Mouse (Mus musculus) small intestine, adult 2 months (tissue): ENCODE measurements around the gene Tldc2. TPM values are rescaled to one million over a fixed set of nuclear protein-coding genes. Genes with fewer than 3 reads are reported as not detected.

Experiments
- H3K27ac ChIP-seq: fragments of 200-500 bp; 2 replicates; pipeline ENCODE4 v1.5.1; 2012; ENCODE audit warnings: low read depth, low read length, control low read depth, inconsistent platforms; ENCODE audit not compliant: insufficient read depth
- H3K27me3 ChIP-seq: fragments of 200-500 bp; 2 replicates; pipeline ENCODE4 v1.6.1; 2012; ENCODE audit warnings: mild to moderate bottlenecking, moderate library complexity, low read length, inconsistent platforms; ENCODE audit not compliant: control insufficient read depth, insufficient read depth
- H3K36me3 ChIP-seq: fragments of 200-500 bp; 2 replicates; pipeline ENCODE4 v1.6.1; 2012; ENCODE audit warnings: mild to moderate bottlenecking, low read length, control low read depth, inconsistent platforms; ENCODE audit not compliant: control insufficient read depth, insufficient read depth
- H3K4me1 ChIP-seq: fragments of 200-500 bp; 2 replicates; pipeline ENCODE4 v1.6.1; 2012; ENCODE audit warnings: low read length, inconsistent platforms, mixed read lengths; ENCODE audit not compliant: control insufficient read depth, insufficient read depth, insufficient read length
- H3K4me3 ChIP-seq: fragments of 200-500 bp; 2 replicates; pipeline ENCODE4 v1.5.1; 2012; ENCODE audit warnings: low read depth, mild to moderate bottlenecking, control low read depth, inconsistent platforms, low read length, moderate library complexity
- CTCF ChIP-seq: fragments of 200-500 bp; IDR thresholded peaks from 2 replicates; pipeline ENCODE4 v1.5.1; 2012; ENCODE audit warnings: low read depth, mild to moderate bottlenecking, control low read depth, inconsistent platforms, low read length, moderate library complexity, mixed read lengths; ENCODE audit not compliant: insufficient replicate concordance, insufficient read length; ENCODE audit errors: extremely low read depth
- POLR2A ChIP-seq: fragments of 200-500 bp; IDR thresholded peaks from 2 replicates; pipeline ENCODE4 v1.6.1; 2012; ENCODE audit warnings: low read depth, mild to moderate bottlenecking, control low read depth, inconsistent platforms, low read length, moderate library complexity
- WGBS: fragments of 180-500 bp; shearing (Covaris S2); methylation state at CpG from one replicate; pipeline ENCODE4 v1.1.7; 2018; 5-methylcytosine and 5-hydroxymethylcytosine counted together
- polyA plus RNA-seq: library from polyadenylated mRNA; depleted of rRNA; stranded (reverse); fragments of >200 nt; gene quantifications from 2 replicates; pipeline ENCODE4 v1.2.3, GENCODE M21; 2012

Tldc2 gene
- polyA plus RNA-seq, 1 experiment = 12.4 TPM

GRCm38 (mm10) chr2:157054816-157055215, 32.0 kb upstream of the Tldc2 start:
- H3K27me3 ChIP-seq = no peaks in the 10 kb centered on the region
- H3K4me3 ChIP-seq = no peak overlapping the region
- H3K4me1 ChIP-seq = peaks cover 10% of the 10 kb centered on the region
- no peak overlapping the region for H3K27ac ChIP-seq
- 75% methylated on average over 5 of the region's 5 CpGs for WGBS
- peaks cover 1% of the 10 kb centered on the region; the same call in 1 of the 2 replicates for H3K36me3 ChIP-seq
- TF ChIP-seq CTCF (no peak), POLR2A (no peak)

- H3K27me3 ChIP-seq = no peaks in the 10 kb centered on the region
- TF ChIP-seq CTCF = no peak
- TF ChIP-seq POLR2A = no peak
- no peak overlapping the region for H3K27ac ChIP-seq
- WGBS = 93% methylated on average over 6 of the region's 6 CpGs
- H3K4me3 ChIP-seq = no peak overlapping the region
- H3K4me1 ChIP-seq = peaks cover 10% of the 10 kb centered on the region
- H3K36me3 ChIP-seq = peaks cover 1% of the 10 kb centered on the region; the same call in 1 of the 2 replicates
Observed at GRCm38 (mm10) chr2:157055721-157056120, 31.1 kb upstream of the Tldc2 start.

GRCm38 (mm10) chr2:157057186-157057585, 29.7 kb upstream of the Tldc2 start:
- H3K36me3 ChIP-seq = peaks cover 1% of the 10 kb centered on the region; the same call in 1 of the 2 replicates
- 89% methylated on average over 3 of the region's 3 CpGs for WGBS
- peaks cover 10% of the 10 kb centered on the region for H3K4me1 ChIP-seq
- no peaks in the 10 kb centered on the region for H3K27me3 ChIP-seq
- TF ChIP-seq CTCF = no peak
- no peak for TF ChIP-seq POLR2A
- no peak overlapping the region for H3K27ac ChIP-seq
- H3K4me3 ChIP-seq = no peak overlapping the region

GRCm38 (mm10) chr2:157057758-157058157, 29.1 kb upstream of the Tldc2 start:
- WGBS = 82% methylated on average over 4 of the region's 4 CpGs
- no peak for TF ChIP-seq CTCF
- TF ChIP-seq POLR2A = no peak
- H3K4me3 ChIP-seq = no peak overlapping the region
- H3K4me1 ChIP-seq = peaks cover 10% of the 10 kb centered on the region
- H3K27me3 ChIP-seq = no peaks in the 10 kb centered on the region
- H3K27ac ChIP-seq = no peak overlapping the region
- peaks cover 1% of the 10 kb centered on the region; the same call in 1 of the 2 replicates for H3K36me3 ChIP-seq

GRCm38 (mm10) chr2:157058342-157058998, 28.4 kb upstream of the Tldc2 start:
- Histone ChIP-seq H3K4me1 (peaks cover 13% of the 10 kb centered on the region), H3K27me3 (no peaks in the 10 kb centered on the region), H3K36me3 (peaks cover 1% of the 10 kb centered on the region; the same call in 1 of the 2 replicates), H3K4me3 (peak overlapping the region; percentile 41), H3K27ac (peak overlapping the region; percentile 65; the same call in 1 of the 2 replicates)
- TF ChIP-seq CTCF = no peak
- no peak for TF ChIP-seq POLR2A
- WGBS = 22% methylated on average over 18 of the region's 18 CpGs

GRCm38 (mm10) chr2:157059166-157059565, 27.7 kb upstream of the Tldc2 start:
- no peak for TF ChIP-seq CTCF
- no peak for TF ChIP-seq POLR2A
- H3K4me1 ChIP-seq = peaks cover 15% of the 10 kb centered on the region
- H3K4me3 ChIP-seq = peak overlapping the region; percentile 41
- H3K36me3 ChIP-seq = peaks cover 1% of the 10 kb centered on the region; the same call in 1 of the 2 replicates
- 32% methylated on average over 8 of the region's 8 CpGs for WGBS
- no peaks in the 10 kb centered on the region for H3K27me3 ChIP-seq
- peak overlapping the region; percentile 65; the same call in 1 of the 2 replicates for H3K27ac ChIP-seq

- H3K4me3 ChIP-seq = no peak overlapping the region
- TF ChIP-seq CTCF (no peak), POLR2A (no peak)
Observed at GRCm38 (mm10) chr2:157060037-157060436, 26.8 kb upstream of the Tldc2 start.

More at GRCm38 (mm10) chr2:157060037-157060436, 26.8 kb upstream of the Tldc2 start:
- 93% methylated on average over 14 of the region's 14 CpGs for WGBS
- Histone ChIP-seq H3K36me3 (peaks cover 1% of the 10 kb centered on the region; the same call in 1 of the 2 replicates), H3K4me1 (peaks cover 20% of the 10 kb centered on the region), H3K27me3 (no peaks in the 10 kb centered on the region), H3K27ac (no peak overlapping the region)
